Mouse (Mus musculus) activated CD4-positive, CD25-positive, alpha-beta regulatory T cell (primary cell): ENCODE data around the gene Pcdh9. TPM values are rescaled to one million over a fixed set of nuclear protein-coding genes. Genes with fewer than 3 reads are reported as not detected.

ENCODE experiments used
- polyA plus RNA-seq, 2 experiments: library from polyadenylated mRNA; unstranded; fragments of 100-300 nt; shearing (Covaris generic); gene quantifications; one replicate each; pipeline ENCODE4 v1.2.1; 2017

Gene Pcdh9
- polyA plus RNA-seq = under 1 TPM; 0.06 to 0.10 TPM

DNA sequence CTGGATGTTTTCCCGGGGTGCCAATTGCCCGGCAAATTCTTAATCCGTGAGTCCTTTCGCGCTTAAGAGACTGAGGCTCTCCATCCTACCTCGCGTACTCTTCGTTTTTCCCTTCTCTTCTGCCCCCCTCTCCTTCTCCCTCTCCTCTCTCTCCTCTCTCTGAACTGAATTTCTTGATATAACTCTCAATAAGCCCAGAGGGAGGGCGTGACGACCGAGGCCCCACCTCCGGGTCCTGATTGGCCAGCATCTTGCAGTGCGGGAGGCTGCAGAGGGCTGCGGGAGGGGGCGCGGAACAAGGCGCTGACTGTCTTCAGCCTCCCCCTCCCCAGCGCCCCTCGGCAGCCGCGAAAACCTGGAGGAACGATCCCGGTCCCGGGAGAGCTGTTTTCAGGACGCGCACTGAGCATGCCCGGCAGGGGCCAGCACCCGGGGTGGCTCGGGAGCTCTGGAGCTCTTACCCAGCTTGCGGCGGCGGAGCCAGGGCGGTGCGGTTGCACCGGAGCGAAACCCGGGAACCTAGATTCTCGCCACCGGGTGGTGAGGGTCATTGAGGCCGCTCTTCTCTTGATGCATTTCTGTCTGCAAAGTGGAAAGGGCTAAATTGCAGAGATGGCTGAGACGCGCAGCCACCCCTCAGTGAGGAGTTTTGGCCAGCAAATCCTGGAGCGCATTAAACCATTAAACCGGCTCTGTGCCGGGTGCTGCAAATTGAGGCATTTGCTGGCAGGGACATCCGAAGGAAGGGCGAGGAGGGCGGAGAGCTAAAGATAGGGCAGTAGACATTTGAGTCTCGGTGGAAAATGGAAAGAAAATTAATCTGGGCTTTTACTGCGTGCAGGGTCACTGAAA, at the start of gene Pcdh9:
Pcdh9 (minus strand) TSS at position 161 of the 852 bp plus-strand sequence.

